31 mouse cellular contexts compared by ENCODE assay signal in the genomic region with DNA sequence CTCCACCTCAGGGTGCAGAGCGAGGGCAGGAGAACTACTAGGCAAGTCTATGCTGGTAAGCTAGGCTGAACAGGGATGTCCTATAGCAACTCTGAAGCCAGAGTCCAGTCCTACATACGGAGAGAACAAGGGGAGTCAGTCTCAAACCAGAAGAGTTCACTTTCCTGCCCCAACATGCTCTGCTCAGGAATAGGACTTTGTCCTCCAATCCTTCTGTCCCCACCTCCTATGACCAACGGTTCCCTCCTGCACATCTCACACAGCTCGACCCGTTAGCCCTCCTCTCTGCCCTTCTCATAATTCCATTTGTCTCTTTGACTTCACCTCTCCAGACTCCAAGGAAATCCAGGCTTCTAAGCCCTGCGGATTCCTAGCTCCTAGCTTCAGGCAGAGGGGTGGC. TPM values are rescaled to one million over a fixed set of nuclear protein-coding genes. Genes with fewer than 3 reads are reported as not detected.
"Had no signal": no experiment of that assay in that cellular context is flagged by ENCODE, and none has a peak within 500 bp of the region (broad histone marks: within the 10 kb centered on the region; RNA-seq: fewer than 3 reads in every experiment).

No protein-coding gene starts in this region.

- DNase-seq: cerebellum, adult 2 months; cerebellum, adult 8-10 months; cerebellum, adult 9-10 months; cerebellum, adult 9-11 months; cerebellum, postnatal 10 days; cerebellum, postnatal 14 days; cerebellum, postnatal 25 days; cerebellum, postnatal 36 days; embryo, embryonic 11 days; forebrain, postnatal 0 days; gastrocnemius, adult 2 months; gastrocnemius, postnatal 10 days; gastrocnemius, postnatal 14 days; gastrocnemius, postnatal 25 days; gastrocnemius, postnatal 36 days; heart, adult 11 months; heart, adult 18-20 months had no signal

- H3K4me3 ChIP-seq: embryonic facial prominence, embryonic 10.5 days; embryonic facial prominence, embryonic 12.5 days; embryonic facial prominence, embryonic 13.5 days; embryonic facial prominence, embryonic 15.5 days; erythroblast, embryonic 14.5 days; forebrain, embryonic 10.5 days; forebrain, embryonic 12.5 days; forebrain, embryonic 13.5 days; forebrain, embryonic 15.5 days; gastrocnemius, adult 2 months had no signal

- H3K9me3 ChIP-seq: embryonic facial prominence, embryonic 10.5 days; embryonic facial prominence, embryonic 12.5 days; embryonic facial prominence, embryonic 13.5 days; embryonic facial prominence, embryonic 15.5 days; forebrain, embryonic 10.5 days; forebrain, embryonic 12.5 days; forebrain, embryonic 13.5 days; forebrain, embryonic 15.5 days had no signal

- H3K27ac ChIP-seq: embryonic facial prominence, embryonic 10.5 days; embryonic facial prominence, embryonic 12.5 days; embryonic facial prominence, embryonic 13.5 days; embryonic facial prominence, embryonic 15.5 days; forebrain, embryonic 10.5 days; forebrain, embryonic 12.5 days; forebrain, embryonic 13.5 days; forebrain, embryonic 15.5 days had no signal

- H3K27me3 ChIP-seq: embryonic facial prominence, embryonic 12.5 days; embryonic facial prominence, embryonic 15.5 days; forebrain, embryonic 15.5 days had no signal

- H3K4me1 ChIP-seq: embryonic facial prominence, embryonic 13.5 days had no signal

- H3K36me3 ChIP-seq: embryonic facial prominence, embryonic 10.5 days; embryonic facial prominence, embryonic 12.5 days; embryonic facial prominence, embryonic 13.5 days; embryonic facial prominence, embryonic 15.5 days; forebrain, embryonic 10.5 days; forebrain, embryonic 12.5 days; forebrain, embryonic 15.5 days had no signal

RNA-seq across cellular contexts. Expression of a gene that starts 3.4 kb away (rescaled TPM):
- polyA plus RNA-seq: embryonic facial prominence, embryonic 10.5 days; embryonic facial prominence, embryonic 11.5 days; erythroblast, embryonic 14.5 days had no signal

RNA-seq across cellular contexts. Expression of a gene that starts 7.4 kb away (rescaled TPM):
- polyA plus RNA-seq: embryonic facial prominence, embryonic 10.5 days; embryonic facial prominence, embryonic 11.5 days; embryonic facial prominence, embryonic 12.5 days; embryonic facial prominence, embryonic 13.5 days; erythroblast, embryonic 14.5 days; forebrain, embryonic 10.5 days; forebrain, embryonic 11.5 days; forebrain, embryonic 12.5 days; forebrain, embryonic 13.5 days; forebrain, embryonic 14.5 days; forebrain, embryonic 16.5 days; frontal cortex, adult 2 months had no signal
